Comparison of ENCODE assay signal across 8 mouse cellular contexts in the genomic region with DNA sequence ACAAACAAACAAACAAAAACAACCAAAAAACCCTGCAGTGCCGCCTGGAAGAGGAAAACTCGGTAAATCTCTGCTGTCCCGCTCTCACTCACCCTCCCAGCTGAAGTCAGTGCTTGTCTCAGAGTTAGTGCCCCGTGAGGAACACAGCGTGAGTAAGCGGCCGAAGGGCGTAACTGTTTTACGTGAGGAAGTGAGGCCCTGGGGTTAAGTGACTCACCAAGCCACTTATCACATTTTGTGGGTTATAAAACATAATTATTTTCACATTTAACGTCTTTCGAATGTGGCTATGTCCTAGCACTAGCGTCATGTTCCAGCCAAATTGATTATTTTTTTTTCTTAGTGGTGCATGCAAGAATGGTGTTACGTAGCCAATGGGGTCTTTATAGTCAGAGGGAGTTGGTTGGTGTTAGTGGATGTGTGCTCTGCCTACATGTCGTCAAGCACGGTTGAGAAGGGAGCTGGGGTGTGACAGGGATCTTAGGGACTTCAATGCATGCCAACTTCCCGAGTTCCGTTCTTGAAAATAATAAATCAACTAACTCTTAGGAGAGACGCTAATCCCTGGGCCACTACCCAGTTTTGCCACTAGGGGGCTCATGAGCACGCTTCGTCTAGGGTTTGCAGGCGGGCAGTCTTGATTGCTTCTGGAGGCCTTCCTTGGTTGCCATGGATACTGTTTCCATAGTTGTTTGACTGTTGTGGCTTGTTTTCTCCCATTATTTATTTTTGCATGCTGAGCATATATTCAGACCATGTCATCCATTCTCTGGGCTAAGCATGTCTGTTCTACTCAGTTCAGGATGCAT. TPM values are rescaled to one million over a fixed set of nuclear protein-coding genes. Genes with fewer than 3 reads are reported as not detected.
DNase-seq lines count a peak whose midpoint lies in the region; ATAC-seq and TF ChIP-seq lines count a peak whose summit lies in the region.

No protein-coding gene starts in this region.

- WGBS in forebrain, embryonic 13.5 days, result 65% methylated on average over 21 of the region's 21 CpGs
- 61% methylated on average over 21 of the region's 21 CpGs for WGBS in hindbrain, embryonic 10.5 days

- ATAC-seq in cerebellum, adult (ENCODE audit: insufficient number of reproducible peaks, low FRiP score, low TSS enrichment), result peak; percentile 20; the same call in 1 of the 2 replicates
- ATAC-seq in forebrain, embryonic 13.5 days, result peak; percentile 75

- H3K9me3 ChIP-seq in MEL (replicated peaks; ENCODE audit: insufficient read depth, low read length), result no peaks in the 10 kb centered on the region
- 0 out of 2 replicates have a peak, but pooled peaks cover 2% of the 10 kb centered on the region for H3K9me3 ChIP-seq in forebrain, embryonic 13.5 days (replicated peaks)
- H3K9me3 ChIP-seq in hindbrain, embryonic 10.5 days, result peaks cover 3% of the 10 kb centered on the region; the same call in 1 of the 2 replicates

- H3K79me2 ChIP-seq in MEL (ENCODE audit: control insufficient read depth, insufficient read depth, low read length, poor library complexity), result no peaks in the 10 kb centered on the region

- H3K9ac ChIP-seq in MEL (ENCODE audit: control insufficient read depth, low read depth, low read length, poor library complexity, severe bottlenecking), result peak overlapping the region; percentile 50
- no peak overlapping the region for H3K9ac ChIP-seq in forebrain, embryonic 13.5 days

- H3K27me3 ChIP-seq in MEL (ENCODE audit: control insufficient read depth in 1 of 2, insufficient read depth in 2 of 2, low read length in 2 of 2), result no peaks in the 10 kb centered on the region; a peak in 2 of 4 replicates
- no peaks in the 10 kb centered on the region for H3K27me3 ChIP-seq in forebrain, embryonic 13.5 days
- no peaks in the 10 kb centered on the region for H3K27me3 ChIP-seq in hindbrain, embryonic 10.5 days (ENCODE audit: insufficient read depth, poor library complexity, severe bottlenecking)

- TF ChIP-seq RAD21 in MEL (IDR thresholded peaks at IDR 0.05; ENCODE audit: low read depth, low read length), result peak; percentile 40

- no peak for TF ChIP-seq POLR2A in MEL (IDR thresholded peaks at IDR 0.05; ENCODE audit: control insufficient read depth in 1 of 2, insufficient read depth in 1 of 2, low read depth in 1 of 2, low read length in 2 of 2, poor library complexity in 1 of 2)

- peaks cover 0 to 10% of the 10 kb centered on the region in 2 experiments; a peak in 1 of 4 replicates for H3K4me1 ChIP-seq in MEL (ENCODE audit: control insufficient read depth in 1 of 2, insufficient read depth in 2 of 2, low read length in 2 of 2)
- 0 out of 2 replicates have a peak, but pooled peaks cover 4% of the 10 kb centered on the region for H3K4me1 ChIP-seq in forebrain, embryonic 13.5 days
- 0 out of 2 replicates have a peak, but pooled peaks cover 3% of the 10 kb centered on the region for H3K4me1 ChIP-seq in hindbrain, embryonic 10.5 days (replicated peaks)

- H3K4me2 ChIP-seq in forebrain, embryonic 13.5 days, result no peak overlapping the region

- peak overlapping the region; percentile 47 to 66 for H3K4me3 ChIP-seq in MEL (ENCODE audit: control insufficient read depth in 1 of 2, insufficient read depth in 1 of 2, low read depth in 2 of 2, low read length in 2 of 2)
- no peak overlapping the region for H3K4me3 ChIP-seq in forebrain, embryonic 13.5 days
- H3K4me3 ChIP-seq in hindbrain, embryonic 10.5 days, result no peak overlapping the region

- H3K27ac ChIP-seq in MEL (ENCODE audit: control insufficient read depth, low read depth, low read length), result peak overlapping the region; percentile 56
- no peak overlapping the region; the same call in 1 of the 2 replicates for H3K27ac ChIP-seq in forebrain, embryonic 13.5 days
- H3K27ac ChIP-seq in hindbrain, embryonic 10.5 days, result no peak overlapping the region

- H3K36me3 ChIP-seq in MEL (ENCODE audit: control insufficient read depth in 1 of 2, insufficient read depth in 2 of 2, low read length in 2 of 2), result 0 out of 4 replicates have a peak, but pooled peaks cover 0 to 2% of the 10 kb centered on the region in 2 experiments
- H3K36me3 ChIP-seq in forebrain, embryonic 13.5 days (ENCODE audit: poor library complexity, severe bottlenecking), result no peaks in the 10 kb centered on the region
- no peaks in the 10 kb centered on the region for H3K36me3 ChIP-seq in hindbrain, embryonic 10.5 days

- peak; percentile 80 to 97 (median 81) for TF ChIP-seq CTCF in MEL (IDR thresholded peaks at IDR 0.05 in 2 of 3, conservative IDR thresholded peaks at IDR 0.05 in 1 of 3; ENCODE audit: control insufficient read depth in 1 of 3, insufficient read depth in 1 of 3, low read depth in 2 of 3, low read length in 3 of 3, poor library complexity in 1 of 3, severe bottlenecking in 1 of 3)

- peak; percentile 89 for DNase-seq in MEL (ENCODE audit: low read depth, low spot score)
- DNase-seq in hindbrain, embryonic 10.5 days (ENCODE audit: low spot score), result peak; percentile 85
- peak; percentile 75 to 80 for DNase-seq in layer of hippocampus, adult 8-10 months (ENCODE audit: low spot score in 2 of 2)
- peak; percentile 90 for DNase-seq in lung, postnatal 10 days
- DNase-seq in ovary, postnatal 36 days (ENCODE audit: low spot score), result peak; percentile 67
- peak; percentile 85 for DNase-seq in thymus, postnatal 4 days

- TF ChIP-seq EP300 in MEL (IDR thresholded peaks at IDR 0.05; ENCODE audit: low read depth in 1 of 2, low read length in 2 of 2), result peak; percentile 63; a peak in 3 of 4 replicates

TF ChIP-seq in MEL, 35 proteins besides CTCF, POLR2A, EP300 and RAD21 (continues in another document):
- TF ChIP-seq TBP (IDR thresholded peaks at IDR 0.05; ENCODE audit: low read depth, low read length) (no peak), JUND (IDR thresholded peaks at IDR 0.05; ENCODE audit: low read depth, low read length) (peak; percentile 74), SMC3 (IDR thresholded peaks at IDR 0.05; ENCODE audit: low read depth, low read length) (peak; percentile 59), MAX (IDR thresholded peaks at IDR 0.05; ENCODE audit: low read length) (no peak), ZNF384 (IDR thresholded peaks at IDR 0.05; ENCODE audit: low read depth, low read length) (no peak; the same call in 1 of the 2 replicates), NRF1 (IDR thresholded peaks at IDR 0.05; ENCODE audit: insufficient read depth, low read depth, low read length, poor library complexity, severe bottlenecking) (no peak), ZMIZ1 (IDR thresholded peaks at IDR 0.05; ENCODE audit: low read depth, low read length) (no peak), GABPA (IDR thresholded peaks at IDR 0.05; ENCODE audit: low read depth, low read length) (no peak), UBTF (IDR thresholded peaks at IDR 0.05; ENCODE audit: borderline replicate concordance, insufficient read depth, low read depth, low read length) (no peak), MXI1 (IDR thresholded peaks at IDR 0.05; ENCODE audit: low read depth, low read length) (0 out of 2 replicates have a peak, but pooled peaks have one; percentile 43), SIN3A (IDR thresholded peaks at IDR 0.05; ENCODE audit: low read length) (peak; percentile 29; the same call in 1 of the 2 replicates), ETS1 (IDR thresholded peaks at IDR 0.05; ENCODE audit: low read depth, low read length) (peak; percentile 63; the same call in 1 of the 2 replicates), BHLHE40 (IDR thresholded peaks at IDR 0.05; ENCODE audit: borderline replicate concordance, low read depth, low read length) (peak; percentile 17; the same call in 1 of the 2 replicates), HCFC1 (IDR thresholded peaks at IDR 0.05; ENCODE audit: low read depth, low read length) (no peak), TAL1 (IDR thresholded peaks at IDR 0.05; ENCODE audit: low read length) (no peak), CHD2 (IDR thresholded peaks at IDR 0.05; ENCODE audit: low read length) (no peak)

RNA-seq across cellular contexts. Expression of gene Sfta2, which starts 10.7 kb away (rescaled TPM):
- not detected in 2 replicates for total RNA-seq in MEL (2012; rRNA removed)
- not detected for polyA plus RNA-seq in MEL (2012; ENCODE audit: insufficient read depth in 1 of 2, insufficient read length in 2 of 2, low read depth in 1 of 2, low replicate concordance in 2 of 2, missing spikeins in 1 of 2)
- polyA plus RNA-seq in forebrain, embryonic 13.5 days (2015; fragmentation: Nextera tagmentation; extraction: Ambion mirVana), result not detected in 2 replicates
- not detected in 2 replicates for polyA plus RNA-seq in hindbrain, embryonic 10.5 days (2016; fragmentation: Nextera tagmentation; extraction: Ambion mirVana)
- not detected for total RNA-seq in layer of hippocampus, adult 8-10 months (2022)

RNA-seq across cellular contexts. Expression of gene 2300002M23Rik, which starts 23.4 kb away (rescaled TPM):
- not detected in 2 replicates for total RNA-seq in MEL (2012; rRNA removed)
- not detected for polyA plus RNA-seq in MEL (2012; ENCODE audit: insufficient read depth in 1 of 2, insufficient read length in 2 of 2, low read depth in 1 of 2, low replicate concordance in 2 of 2, missing spikeins in 1 of 2)
- polyA plus RNA-seq in forebrain, embryonic 13.5 days (2015; fragmentation: Nextera tagmentation; extraction: Ambion mirVana), result not detected in 2 replicates
- not detected in 2 replicates for polyA plus RNA-seq in hindbrain, embryonic 10.5 days (2016; fragmentation: Nextera tagmentation; extraction: Ambion mirVana)
- not detected for total RNA-seq in layer of hippocampus, adult 8-10 months (2022)

RNA-seq across cellular contexts. Expression of gene Gm9573, which starts 35.8 kb away (rescaled TPM):
- total RNA-seq in MEL (2012; rRNA removed), result not detected in 2 replicates
- not detected for polyA plus RNA-seq in MEL (2012; ENCODE audit: insufficient read depth in 1 of 2, insufficient read length in 2 of 2, low read depth in 1 of 2, low replicate concordance in 2 of 2, missing spikeins in 1 of 2)
- polyA plus RNA-seq in forebrain, embryonic 13.5 days (2015; fragmentation: Nextera tagmentation; extraction: Ambion mirVana), result not detected in 2 replicates
- polyA plus RNA-seq in hindbrain, embryonic 10.5 days (2016; fragmentation: Nextera tagmentation; extraction: Ambion mirVana), result not detected in 2 replicates
- not detected for total RNA-seq in layer of hippocampus, adult 8-10 months (2022)

RNA-seq across cellular contexts. Expression of gene Cdsn, which starts 38.7 kb away (rescaled TPM):
- 0.08 and 0.23 TPM in 2 replicates for total RNA-seq in MEL (2012; rRNA removed)
- under 1 TPM in 1 of 2 experiments, not detected in 1; 0.79 TPM for polyA plus RNA-seq in MEL (2012; ENCODE audit: insufficient read depth in 1 of 2, insufficient read length in 2 of 2, low read depth in 1 of 2, low replicate concordance in 2 of 2, missing spikeins in 1 of 2)
- polyA plus RNA-seq in forebrain, embryonic 13.5 days (2015; fragmentation: Nextera tagmentation; extraction: Ambion mirVana), result not detected in 2 replicates
- 0.10 TPM in 1 of 2 replicates, not detected in the other for polyA plus RNA-seq in hindbrain, embryonic 10.5 days (2016; fragmentation: Nextera tagmentation; extraction: Ambion mirVana)
- total RNA-seq in layer of hippocampus, adult 8-10 months (2022), result under 1 TPM; 0.12 to 0.64 (median 0.37) TPM

RNA-seq across cellular contexts. Expression of gene Mucl3, which starts 52.9 kb away (rescaled TPM):
- 0.04 and 0.13 TPM in 2 replicates for total RNA-seq in MEL (2012; rRNA removed)
- under 1 TPM in 1 of 2 experiments, not detected in 1; 0.11 TPM for polyA plus RNA-seq in MEL (2012; ENCODE audit: insufficient read depth in 1 of 2, insufficient read length in 2 of 2, low read depth in 1 of 2, low replicate concordance in 2 of 2, missing spikeins in 1 of 2)
- 0.06 TPM in 1 of 2 replicates, not detected in the other for polyA plus RNA-seq in forebrain, embryonic 13.5 days (2015; fragmentation: Nextera tagmentation; extraction: Ambion mirVana)
- polyA plus RNA-seq in hindbrain, embryonic 10.5 days (2016; fragmentation: Nextera tagmentation; extraction: Ambion mirVana), result 0.08 and 0.10 TPM in 2 replicates
- total RNA-seq in layer of hippocampus, adult 8-10 months (2022), result not detected

Comparison
In these comparisons a context has a peak if more than half of its experiments do, and no peak if none do; other contexts are left out.
1. H3K4me3 ChIP-seq: peak in MEL (2 of 2); none in forebrain, embryonic 13.5 days (single experiment) and hindbrain, embryonic 10.5 days (single experiment).
2. Peak in every context shown above with its lines, with median percentiles within 50 percentile points of each other: DNase-seq.